Mouse (Mus musculus) heart, adult 2 months (tissue): Measurements from ENCODE around the gene Sult6b1.
A peak's percentile ranks its signal among the peaks of the same experiment; 100 is the strongest.

Source experiments
- CTCF ChIP-seq: fragments of 200-600 bp; IDR thresholded peaks from 2 replicates; pipeline ENCODE4 v1.8.1; 2022; ENCODE audit warnings: antibody characterized with exemption, mild to moderate bottlenecking, moderate library complexity
- EP300 ChIP-seq: fragments of 200-500 bp; IDR thresholded peaks from 2 replicates; pipeline ENCODE4 v1.6.1; 2011; ENCODE audit warnings: low read depth, low read length, control low read depth; ENCODE audit not compliant: insufficient read depth
- POLR2A ChIP-seq: fragments of 200-500 bp; IDR thresholded peaks from 2 replicates; pipeline ENCODE4 v1.6.1; 2011; ENCODE audit warnings: mild to moderate bottlenecking, low read depth, low read length, control low read depth; ENCODE audit not compliant: insufficient read depth

DNA sequence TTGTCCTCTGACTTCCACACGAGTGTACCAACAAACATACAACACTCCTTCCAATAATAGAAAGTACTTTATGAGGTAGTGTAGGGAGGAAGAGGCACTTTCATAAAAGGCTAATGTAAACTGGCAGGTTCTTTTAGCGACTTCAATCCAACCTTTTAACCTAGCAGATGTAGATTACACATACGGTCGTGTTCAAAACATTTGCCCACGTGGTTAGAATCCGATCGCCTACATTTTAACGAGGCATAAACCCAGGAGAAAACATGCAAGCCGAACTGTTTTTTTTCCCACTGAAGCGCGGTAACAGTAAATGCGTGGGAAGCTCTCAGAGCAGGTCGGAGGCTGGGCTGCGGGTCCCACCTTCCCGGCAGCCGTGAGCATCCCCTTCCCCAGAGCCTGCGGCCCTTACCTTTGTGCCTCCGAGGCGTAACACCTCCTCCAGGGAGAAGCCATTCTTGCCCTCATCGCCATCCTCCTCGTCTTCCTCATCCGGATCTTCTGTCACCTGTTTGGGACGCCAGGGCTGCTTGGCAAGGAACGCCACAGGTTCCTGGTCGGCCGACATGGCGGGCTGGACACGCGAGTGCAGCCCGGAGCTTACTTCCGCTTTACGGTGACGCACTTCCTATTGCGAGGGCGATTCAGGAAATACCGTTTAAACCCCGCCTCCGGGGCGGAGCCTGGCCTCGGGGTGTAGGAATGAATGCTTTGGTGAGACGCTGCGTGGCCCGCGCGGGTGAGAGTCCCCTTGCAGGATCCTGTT is 29.9 kb upstream of the Sult6b1 start, which contains the start of the genes Cebpz and Ndufaf7:
- TF ChIP-seq CTCF (no peak), EP300 (peak; percentile 53; the same call in 1 of the 2 replicates), POLR2A (peak; percentile 91)
